In genomic region chr10:111972542-111973361, GRCm38 (mm10) we compare ENCODE assay signal across 8 mouse cellular contexts. TPM values are rescaled to one million over a fixed set of nuclear protein-coding genes. Genes with fewer than 3 reads are reported as not detected.
DNase-seq lines count a peak whose midpoint lies in the region; ATAC-seq and TF ChIP-seq lines count a peak whose summit lies in the region.

TSS of gene Krr1 (plus strand) at chr10:111972664.

- peak; percentile 79 for TF ChIP-seq EP300 in lung, postnatal 0 days (IDR thresholded peaks at IDR 0.05)

- H3K36me3 ChIP-seq in hindbrain, embryonic 10.5 days: peaks cover 21% of the 10 kb centered on the region
- no peaks in the 10 kb centered on the region for H3K36me3 ChIP-seq in lung, postnatal 0 days (ENCODE audit: insufficient read depth, low read length)

- peak; percentile 99 for ATAC-seq in frontal cortex, adult (ENCODE audit: low TSS enrichment)
- peak; percentile 100 for ATAC-seq in lung, postnatal 0 days

- peak within 1 kb of the TSS; percentile 83 for H3K9ac ChIP-seq in lung, postnatal 0 days (replicated peaks; ENCODE audit: low read depth)

- H3K9me3 ChIP-seq in hindbrain, embryonic 10.5 days: no peaks in the 10 kb centered on the region
- no peaks in the 10 kb centered on the region for H3K9me3 ChIP-seq in lung, postnatal 0 days (ENCODE audit: low read length)

- peak; percentile 99 for DNase-seq in MN1 (ENCODE audit: low spot score)
- peak; percentile 94 for DNase-seq in cerebellum, adult 9-10 months
- DNase-seq in hindbrain, embryonic 10.5 days (ENCODE audit: low spot score): peak; percentile 94
- peak; percentile 93 for DNase-seq in layer of hippocampus, adult 9-11 months
- peak; percentile 98 for DNase-seq in lung, postnatal 0 days (ENCODE audit: low spot score)
- peak; percentile 72 for DNase-seq in ovary, postnatal 14 days (ENCODE audit: low spot score)
- DNase-seq in thymus, postnatal 14 days: peak; percentile 88

- no peak for TF ChIP-seq CTCF in lung, postnatal 0 days (IDR thresholded peaks at IDR 0.05)

- no peaks in the 10 kb centered on the region for H3K27me3 ChIP-seq in hindbrain, embryonic 10.5 days (ENCODE audit: insufficient read depth, poor library complexity, severe bottlenecking)
- H3K27me3 ChIP-seq in lung, postnatal 0 days (replicated peaks; ENCODE audit: insufficient read depth, low read length): no peaks in the 10 kb centered on the region

- peak within 1 kb of the TSS; percentile 89 for H3K27ac ChIP-seq in hindbrain, embryonic 10.5 days
- peak within 1 kb of the TSS; percentile 68 for H3K27ac ChIP-seq in lung, postnatal 0 days (ENCODE audit: low read length)

- H3K4me3 ChIP-seq in hindbrain, embryonic 10.5 days: peak within 1 kb of the TSS; percentile 92
- H3K4me3 ChIP-seq in lung, postnatal 0 days (ENCODE audit: low read depth, low read length): peak within 1 kb of the TSS; percentile 78

- H3K4me2 ChIP-seq in lung, postnatal 0 days (replicated peaks; ENCODE audit: low read depth, low read length): peak within 1 kb of the TSS; percentile 77

- WGBS in hindbrain, embryonic 10.5 days: under 1% methylated on average over 51 of the region's 51 CpGs
- WGBS in lung, postnatal 0 days: under 1% methylated on average over 51 of the region's 51 CpGs

- peaks cover 9% of the 10 kb centered on the region for H3K4me1 ChIP-seq in hindbrain, embryonic 10.5 days (replicated peaks)
- H3K4me1 ChIP-seq in lung, postnatal 0 days (ENCODE audit: insufficient read depth, low read depth, low read length): peaks cover 5% of the 10 kb centered on the region; the same call in 1 of the 2 replicates

RNA-seq across cellular contexts. Expression of gene Krr1, which starts in this region (rescaled TPM):
- 42.9 and 55.4 TPM in 2 replicates for polyA plus RNA-seq in hindbrain, embryonic 10.5 days (2016; fragmentation: Nextera tagmentation; extraction: Ambion mirVana)
- 18.6 and 20.6 TPM in 2 replicates for polyA plus RNA-seq in lung, postnatal 0 days (2015; fragmentation: Nextera tagmentation; extraction: Ambion mirVana)

Comparison
In these comparisons a context has a peak if more than half of its experiments do, and no peak if none do; other contexts are left out.
1. Peak in every context shown above with its lines: DNase-seq, ATAC-seq, H3K4me3 ChIP-seq and H3K27ac ChIP-seq.